Mouse (Mus musculus): ENCODE data around the gene Gen1.

DNA sequence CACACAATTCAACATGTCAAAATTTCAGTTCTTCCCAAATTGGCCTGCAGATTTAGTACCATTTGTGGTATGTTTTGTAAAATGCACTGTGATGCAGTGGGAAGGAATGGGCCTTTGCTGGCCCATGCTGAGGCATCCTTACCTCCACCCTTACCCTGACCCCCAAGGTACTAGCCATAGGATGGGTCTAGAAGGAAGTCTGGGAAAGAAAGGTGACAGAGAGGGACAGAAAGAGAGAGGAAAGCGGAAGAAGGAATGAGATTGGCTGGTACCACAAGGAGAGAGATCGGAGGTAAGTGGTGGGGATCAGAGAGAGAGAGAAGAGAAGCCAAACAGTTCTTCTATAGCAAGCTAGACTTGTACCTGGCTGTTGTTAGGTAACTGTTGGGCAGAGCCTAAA, 45.5 kb upstream of the Gen1 start:
- TF ChIP-seq POLR2A (IDR thresholded peaks at IDR 0.05; ENCODE audit: borderline replicate concordance, low read depth, low read length) (no peak), CTCF (IDR thresholded peaks at IDR 0.05; ENCODE audit: low read depth, low read length) (no peak)

Measured in bone marrow macrophage, adult 2 months (primary cell).